Mouse (Mus musculus) small intestine, adult 10 weeks (tissue): ENCODE measurements around the gene Lin9. TPM values are rescaled to one million over a fixed set of nuclear protein-coding genes. Genes with fewer than 3 reads are reported as not detected.

ENCODE experiments used
- polyA plus RNA-seq: library from polyadenylated mRNA; stranded (reverse); fragments of 350-450 nt; fragmentation: Illumina TruSeq; extraction: RNeasy Lipid Tissue Mini Kit (QIAGEN cat#74804); gene quantifications from one replicate; pipeline ENCODE4 v1.2.3, GENCODE M21; 2014; ENCODE audit warnings: low replicate concordance

The Lin9 gene
- 11.2 TPM for polyA plus RNA-seq

GRCm38 (mm10) chr1:180641137-180641517 is at the start of gene Lin9:
Gene Lin9 (plus strand): TSS chr1:180641150.

GRCm38 (mm10) chr1:180696626-180697352 is 55.8 kb downstream of the Lin9 start, which contains the start of gene Mixl1:
Gene Mixl1 (minus strand): TSS chr1:180697034.

GRCm38 (mm10) chr1:180725704-180726179 is 84.8 kb downstream of the Lin9 start, which contains the start of gene Acbd3:
Gene Acbd3 (plus strand): TSS chr1:180726043.

Other genes with a start within 250 kb of the Lin9 start
- 1.4 TPM for gene Stum, start 157.6 kb upstream of the Lin9 start, polyA plus RNA-seq
- gene Parp1, start 72.2 kb upstream of the Lin9 start, polyA plus RNA-seq, result 9.4 TPM
- not detected for gene Mixl1, start 55.9 kb downstream of the Lin9 start, polyA plus RNA-seq
- gene Acbd3, start 84.9 kb downstream of the Lin9 start, polyA plus RNA-seq, result 54.5 TPM
- 1,891 TPM for gene H3f3a, start 172.8 kb downstream of the Lin9 start, polyA plus RNA-seq
- gene Sde2, start 210.0 kb downstream of the Lin9 start, polyA plus RNA-seq, result 17.6 TPM